Mouse (Mus musculus) macrophage (primary cell): ENCODE results near the gene Mon2. TPM values are rescaled to one million over a fixed set of nuclear protein-coding genes. Genes with fewer than 3 reads are reported as not detected.
"Not testable (repeated sequence)": the region's sequence is repeated elsewhere in the genome, so short reads cannot be mapped to it uniquely, and the experiment has no call there.

Experiments
- H3K27ac ChIP-seq: fragments of 350-480 bp; formaldehyde crosslinking; 2 replicates; pipeline ENCODE4 v1.9.0; 2021
- H3K36me3 ChIP-seq: fragments of 350-480 bp; formaldehyde crosslinking; 2 replicates; pipeline ENCODE4 v1.9.0; 2021; ENCODE audit errors: inconsistent target
- H3K4me3 ChIP-seq: fragments of 350-480 bp; formaldehyde crosslinking; 2 replicates; pipeline ENCODE4 v1.9.0; 2021; ENCODE audit errors: inconsistent target
- H3K79me2 ChIP-seq: fragments of 350-480 bp; formaldehyde crosslinking; 2 replicates; pipeline ENCODE4 v1.9.0; 2021; ENCODE audit errors: inconsistent target
- WGBS: methylation state at CpG from one replicate; pipeline ENCODE4 v1.1.7; 2026; ENCODE audit warnings: inconsistent platforms; ENCODE audit not compliant: missing documents; 5-methylcytosine and 5-hydroxymethylcytosine counted together
- polyA plus RNA-seq: library from polyadenylated mRNA; stranded (reverse); fragments of 250-400 nt; gene quantifications from 3 replicates; pipeline ENCODE4 v1.2.4, GENCODE M21; 2018; ENCODE audit warnings: inconsistent platforms

The Mon2 gene
- polyA plus RNA-seq, 1 experiment from 2014 or later, result 34.3 TPM

GRCm38 (mm10) chr10:123032078-123032646, 44.1 kb downstream of the Mon2 start:
- Histone ChIP-seq H3K36me3 (peaks cover 98% of the 10 kb centered on the region), H3K27ac (no peak overlapping the region), H3K79me2 (no peaks in the 10 kb centered on the region)

GRCm38 (mm10) chr10:123031449-123031848, 44.9 kb downstream of the Mon2 start:
- H3K4me3 ChIP-seq, result no peak overlapping the region
- peaks cover 97% of the 10 kb centered on the region for H3K36me3 ChIP-seq
- no peak overlapping the region for H3K27ac ChIP-seq
- 96% methylated on average over 8 of the region's 8 CpGs for WGBS
- H3K79me2 ChIP-seq, result no peaks in the 10 kb centered on the region

More at GRCm38 (mm10) chr10:123032078-123032646, 44.1 kb downstream of the Mon2 start:
- no peak overlapping the region for H3K4me3 ChIP-seq
- WGBS, result 91% methylated on average over 14 of the region's 14 CpGs

- H3K27ac ChIP-seq, result no peak overlapping the region
- peaks cover 97% of the 10 kb centered on the region for H3K36me3 ChIP-seq
- H3K4me3 ChIP-seq, result no peak overlapping the region
- WGBS, result 94% methylated on average over 9 of the region's 9 CpGs
- H3K79me2 ChIP-seq, result no peaks in the 10 kb centered on the region
Observed at GRCm38 (mm10) chr10:123030589-123030988, 45.7 kb downstream of the Mon2 start.

GRCm38 (mm10) chr10:123028949-123029348, 47.4 kb downstream of the Mon2 start:
- WGBS, result 92% methylated on average over 4 of the region's 4 CpGs
- H3K27ac ChIP-seq, result no peak overlapping the region
- no peaks in the 10 kb centered on the region for H3K79me2 ChIP-seq
- H3K36me3 ChIP-seq, result peaks cover 85% of the 10 kb centered on the region
- H3K4me3 ChIP-seq, result no peak overlapping the region

GRCm38 (mm10) chr10:123026736-123027135, 49.6 kb downstream of the Mon2 start:
- not testable (repeated sequence) for H3K4me3 ChIP-seq, H3K79me2 ChIP-seq, H3K27ac ChIP-seq
- H3K36me3 ChIP-seq, result peaks cover 85% of the 10 kb centered on the region
- 97% methylated on average over 4 of the region's 4 CpGs for WGBS

GRCm38 (mm10) chr10:123013435-123013834, 62.9 kb downstream of the Mon2 start:
- peaks cover 88% of the 10 kb centered on the region for H3K36me3 ChIP-seq
- no peaks in the 10 kb centered on the region for H3K79me2 ChIP-seq
- WGBS, result 88% methylated on average over 12 of the region's 18 CpGs
- H3K27ac ChIP-seq, result no peak overlapping the region
- no peak overlapping the region for H3K4me3 ChIP-seq

GRCm38 (mm10) chr10:123011421-123011820, 64.9 kb downstream of the Mon2 start:
- Histone ChIP-seq H3K27ac (no peak overlapping the region), H3K36me3 (peaks cover 87% of the 10 kb centered on the region), H3K79me2 (no peaks in the 10 kb centered on the region), H3K4me3 (no peak overlapping the region)
- WGBS, result 83% methylated on average over 1 of the region's 1 CpGs

GRCm38 (mm10) chr10:123005237-123006185, 70.8 kb downstream of the Mon2 start:
- WGBS, result 89% methylated on average over 20 of the region's 20 CpGs
- Histone ChIP-seq H3K27ac (no peak overlapping the region), H3K4me3 (no peak overlapping the region), H3K36me3 (peaks cover 88% of the 10 kb centered on the region), H3K79me2 (no peaks in the 10 kb centered on the region)

- Histone ChIP-seq H3K27ac (no peak overlapping the region), H3K79me2 (no peaks in the 10 kb centered on the region), H3K36me3 (peaks cover 88% of the 10 kb centered on the region), H3K4me3 (no peak overlapping the region)
- 85% methylated on average over 15 of the region's 15 CpGs for WGBS
Observed at GRCm38 (mm10) chr10:123004475-123005236, 71.6 kb downstream of the Mon2 start.

GRCm38 (mm10) chr10:123001985-123002384, 74.3 kb downstream of the Mon2 start:
- H3K27ac ChIP-seq, result no peak overlapping the region
- H3K79me2 ChIP-seq, result no peaks in the 10 kb centered on the region
- H3K36me3 ChIP-seq, result peaks cover 88% of the 10 kb centered on the region
- 92% methylated on average over 1 of the region's 1 CpGs for WGBS
- no peak overlapping the region for H3K4me3 ChIP-seq

GRCm38 (mm10) chr10:123001363-123001762, 74.9 kb downstream of the Mon2 start:
- Histone ChIP-seq H3K79me2 (no peaks in the 10 kb centered on the region), H3K36me3 (peaks cover 88% of the 10 kb centered on the region)

GRCm38 (mm10) chr10:122999356-122999755, 76.9 kb downstream of the Mon2 start:
- WGBS, result 90% methylated on average over 5 of the region's 6 CpGs
- H3K36me3 ChIP-seq, result peaks cover 92% of the 10 kb centered on the region
- H3K4me3 ChIP-seq, result no peak overlapping the region
- H3K79me2 ChIP-seq, result no peaks in the 10 kb centered on the region
- H3K27ac ChIP-seq, result no peak overlapping the region

More at GRCm38 (mm10) chr10:123001363-123001762, 74.9 kb downstream of the Mon2 start:
- Histone ChIP-seq H3K4me3 (no peak overlapping the region), H3K27ac (no peak overlapping the region)
- 36% methylated on average over 3 of the region's 3 CpGs for WGBS

GRCm38 (mm10) chr10:122997852-122998251, 78.5 kb downstream of the Mon2 start:
- H3K79me2 ChIP-seq, result no peaks in the 10 kb centered on the region
- no peak overlapping the region for H3K27ac ChIP-seq
- WGBS, result 88% methylated on average over 2 of the region's 2 CpGs
- H3K36me3 ChIP-seq, result peaks cover 87% of the 10 kb centered on the region
- H3K4me3 ChIP-seq, result no peak overlapping the region

- no peak overlapping the region for H3K27ac ChIP-seq
- H3K4me3 ChIP-seq, result no peak overlapping the region
- peaks cover 57% of the 10 kb centered on the region for H3K36me3 ChIP-seq
- WGBS, result 95% methylated on average over 17 of the region's 17 CpGs
- no peaks in the 10 kb centered on the region for H3K79me2 ChIP-seq
Observed at GRCm38 (mm10) chr10:122994402-122995107, 81.8 kb downstream of the Mon2 start.
